Mouse (Mus musculus): ENCODE measurements around the gene Dnah11.

GRCm38 (mm10) chr12:117848621-117849020, 350.2 kb downstream of the Dnah11 start:
- no peak for TF ChIP-seq USF1 (IDR thresholded peaks at IDR 0.05; ENCODE audit: low read depth)
- no peak for TF ChIP-seq MYOD1 (IDR thresholded peaks at IDR 0.05; ENCODE audit: control insufficient read depth in 1 of 3, insufficient read length in 2 of 3, low read depth in 2 of 3)
- no peak for TF ChIP-seq POLR2A (IDR thresholded peaks at IDR 0.05; ENCODE audit: insufficient read length, low read depth)

Measured in myocyte (in vitro differentiated cells).